Mouse (Mus musculus) left cerebral cortex, postnatal 25 days (tissue): ENCODE data around the gene Auts2. TPM values are rescaled to one million over a fixed set of nuclear protein-coding genes. Genes with fewer than 3 reads are reported as not detected.

Source experiments
- DNase-seq, 2 experiments: peaks; one replicate each; pipeline ENCODE4 v3.0.0; 2022; ENCODE audit warnings: low spot score in 2 of 2, mixed read lengths in 1 of 2
- intact Hi-C: fragments of 180-260 bp; cut with DNase I; formaldehyde crosslinking; loops from one replicate; pipeline ENCODE4 v1.15.1; 2025
- total RNA-seq, 2 experiments: library from RNA; stranded (reverse); gene quantifications; 2 replicates each; pipeline ENCODE4 v1.2.3; 2021

Gene Auts2
- total RNA-seq, 2 experiments from 2014 or later, result 95.9 to 104 TPM

- intact Hi-C loops, result loop anchor here (1.0 to 10.0 kb wide), 5 partner anchors 19 to 301 kb away; no protein-coding TSS in a partner anchor
These were observed 729.8 kb downstream of the Auts2 start for GRCm38 (mm10) chr5:131813331-131813781.

GRCm38 (mm10) chr5:131812483-131813063 lies 730.6 kb downstream of the Auts2 start:
- intact Hi-C loops, result loop anchor here (1.0 to 10.0 kb wide), 5 partner anchors 18 to 302 kb away; no protein-coding TSS in a partner anchor
- peak; percentile 40 to 61 for DNase-seq

More at GRCm38 (mm10) chr5:131813331-131813781, 729.8 kb downstream of the Auts2 start:
- peak; percentile 65 to 93 for DNase-seq

- intact Hi-C loops, result no loop called here
These were observed 736.8 kb downstream of the Auts2 start for GRCm38 (mm10) chr5:131806350-131806749.

GRCm38 (mm10) chr5:131805277-131805676 lies 737.9 kb downstream of the Auts2 start:
- DNase-seq, result peak in 1 of 2 experiments; percentile 62
- intact Hi-C loops, result no loop called here

More at GRCm38 (mm10) chr5:131806350-131806749, 736.8 kb downstream of the Auts2 start:
- no peak for DNase-seq

- DNase-seq, result no peak
- intact Hi-C loops, result no loop called here
These were observed 739.5 kb downstream of the Auts2 start for GRCm38 (mm10) chr5:131803609-131804008.

- DNase-seq, result no peak
- intact Hi-C loops, result no loop called here
These were observed 740.7 kb downstream of the Auts2 start for GRCm38 (mm10) chr5:131802340-131803036.

GRCm38 (mm10) chr5:131801924-131802323 lies 741.2 kb downstream of the Auts2 start:
- no peak for DNase-seq
- intact Hi-C loops, result no loop called here

- intact Hi-C loops, result no loop called here
- DNase-seq, result no peak
These were observed 744.8 kb downstream of the Auts2 start for GRCm38 (mm10) chr5:131798373-131798772.

GRCm38 (mm10) chr5:131797044-131797443 lies 746.1 kb downstream of the Auts2 start:
- DNase-seq, result no peak
- intact Hi-C loops, result no loop called here

GRCm38 (mm10) chr5:131794411-131795133 lies 748.6 kb downstream of the Auts2 start:
- intact Hi-C loops, result loop anchor here (2.0 to 5.0 kb wide), 2 partner anchors 18 to 257 kb away; no protein-coding TSS in a partner anchor
- peak; percentile 74 to 88 for DNase-seq

- no peak for DNase-seq
- intact Hi-C loops, result no loop called here
These were observed 753.5 kb downstream of the Auts2 start for GRCm38 (mm10) chr5:131789601-131790000.

GRCm38 (mm10) chr5:131788008-131788407 lies 755.1 kb downstream of the Auts2 start:
- intact Hi-C loops, result no loop called here
- peak in 1 of 2 experiments; percentile 31 for DNase-seq

GRCm38 (mm10) chr5:131783241-131783640 lies 759.9 kb downstream of the Auts2 start:
- intact Hi-C loops, result no loop called here
- peak in 1 of 2 experiments; percentile 76 for DNase-seq

GRCm38 (mm10) chr5:131781063-131781462 lies 762.1 kb downstream of the Auts2 start:
- no peak for DNase-seq
- intact Hi-C loops, result no loop called here

GRCm38 (mm10) chr5:131779171-131779570 lies 764.0 kb downstream of the Auts2 start:
- intact Hi-C loops, result no loop called here
- no peak for DNase-seq

- intact Hi-C loops, result no loop called here
These were observed 767.5 kb downstream of the Auts2 start for GRCm38 (mm10) chr5:131775672-131776071.

GRCm38 (mm10) chr5:131775222-131775621 lies 767.9 kb downstream of the Auts2 start:
- intact Hi-C loops, result no loop called here
- DNase-seq, result peak in 1 of 2 experiments; percentile 47

More at GRCm38 (mm10) chr5:131775672-131776071, 767.5 kb downstream of the Auts2 start:
- DNase-seq, result no peak

- no peak for DNase-seq
- intact Hi-C loops, result no loop called here
These were observed 768.4 kb downstream of the Auts2 start for GRCm38 (mm10) chr5:131774792-131775191.

- no peak for DNase-seq
- intact Hi-C loops, result no loop called here
These were observed 770.5 kb downstream of the Auts2 start for GRCm38 (mm10) chr5:131772616-131773015.

GRCm38 (mm10) chr5:131769273-131769672 lies 773.9 kb downstream of the Auts2 start:
- no peak for DNase-seq
- intact Hi-C loops, result no loop called here
